Mouse (Mus musculus): Measurements from ENCODE around the gene Nyap1. TPM values are rescaled to one million over a fixed set of nuclear protein-coding genes. Genes with fewer than 3 reads are reported as not detected.

Gene Nyap1
- polyA plus RNA-seq, 1 experiment from 2014 or later, result 5.1 TPM

- H3K4me1 ChIP-seq, result peaks cover 13% of the 10 kb centered on the region
- 84% methylated on average over 3 of the region's 3 CpGs for WGBS
- DNase-seq (ENCODE audit: extremely low spot score, low spot score), result no peak
- H3K27ac ChIP-seq, result no peak overlapping the region
- no peaks in the 10 kb centered on the region for H3K36me3 ChIP-seq (replicated peaks)
- H3K9me3 ChIP-seq, result no peaks in the 10 kb centered on the region
- H3K27me3 ChIP-seq (ENCODE audit: poor library complexity, severe bottlenecking), result no peaks in the 10 kb centered on the region
- H3K4me3 ChIP-seq, result no peak overlapping the region
Measured at GRCm38 (mm10) chr5:137699080-137699479, 42.3 kb downstream of the Nyap1 start.

GRCm38 (mm10) chr5:137695930-137696329 is 45.5 kb downstream of the Nyap1 start:
- Histone ChIP-seq H3K27ac (no peak overlapping the region), H3K4me3 (no peak overlapping the region), H3K9me3 (no peaks in the 10 kb centered on the region), H3K27me3 (ENCODE audit: poor library complexity, severe bottlenecking) (no peaks in the 10 kb centered on the region; the same call in 1 of the 2 replicates), H3K36me3 (replicated peaks) (no peaks in the 10 kb centered on the region), H3K4me1 (peaks cover 13% of the 10 kb centered on the region)
- DNase-seq (ENCODE audit: extremely low spot score, low spot score), result no peak
- WGBS, result 89% methylated on average over 4 of the region's 4 CpGs

- Histone ChIP-seq H3K9me3 (no peaks in the 10 kb centered on the region), H3K4me1 (peaks cover 13% of the 10 kb centered on the region), H3K4me3 (no peak overlapping the region), H3K36me3 (replicated peaks) (no peaks in the 10 kb centered on the region), H3K27ac (no peak overlapping the region), H3K27me3 (ENCODE audit: poor library complexity, severe bottlenecking) (no peaks in the 10 kb centered on the region; the same call in 1 of the 2 replicates)
- WGBS, result 37% methylated on average over 3 of the region's 3 CpGs
- DNase-seq (ENCODE audit: extremely low spot score, low spot score), result no peak
Measured at GRCm38 (mm10) chr5:137694796-137695195, 46.6 kb downstream of the Nyap1 start.

GRCm38 (mm10) chr5:137691881-137692280 is 49.5 kb downstream of the Nyap1 start:
- H3K4me1 ChIP-seq, result peaks cover 13% of the 10 kb centered on the region
- WGBS, result 70% methylated on average over 1 of the region's 1 CpGs
- H3K27me3 ChIP-seq (ENCODE audit: poor library complexity, severe bottlenecking), result no peaks in the 10 kb centered on the region; the same call in 1 of the 2 replicates
- no peak overlapping the region for H3K27ac ChIP-seq
- no peak for DNase-seq (ENCODE audit: extremely low spot score, low spot score)
- H3K36me3 ChIP-seq (replicated peaks), result no peaks in the 10 kb centered on the region
- no peak overlapping the region for H3K4me3 ChIP-seq
- no peaks in the 10 kb centered on the region for H3K9me3 ChIP-seq

- H3K36me3 ChIP-seq (replicated peaks), result no peaks in the 10 kb centered on the region
- peaks cover 13% of the 10 kb centered on the region for H3K4me1 ChIP-seq
- no peak overlapping the region for H3K27ac ChIP-seq
- DNase-seq (ENCODE audit: extremely low spot score, low spot score), result no peak
- H3K4me3 ChIP-seq, result no peak overlapping the region
- no peaks in the 10 kb centered on the region for H3K9me3 ChIP-seq
- peaks cover 12% of the 10 kb centered on the region for H3K27me3 ChIP-seq (ENCODE audit: poor library complexity, severe bottlenecking)
- WGBS, result 72% methylated on average over 9 of the region's 9 CpGs
Measured at GRCm38 (mm10) chr5:137690531-137690930, 50.9 kb downstream of the Nyap1 start.

DNA sequence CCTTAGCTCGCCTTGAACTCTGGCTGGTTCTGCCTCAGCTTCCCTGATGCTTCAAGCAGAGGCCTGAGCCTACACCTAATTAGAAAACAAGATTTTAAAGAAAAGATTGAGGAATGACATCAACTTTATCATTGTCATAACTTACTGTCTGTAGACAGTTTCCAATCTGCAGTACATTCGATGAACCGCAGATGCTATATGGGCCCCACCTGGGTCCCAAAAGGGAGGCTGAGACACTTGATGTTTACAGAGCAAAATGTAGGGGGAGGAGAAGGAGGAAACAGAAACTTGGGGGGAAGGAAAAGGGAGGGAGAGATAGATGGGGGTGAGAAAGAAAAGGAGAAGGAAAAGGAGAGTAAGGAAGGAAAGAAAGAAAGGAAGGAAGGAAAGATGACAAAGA is 51.4 kb downstream of the Nyap1 start:
- H3K36me3 ChIP-seq (replicated peaks), result no peaks in the 10 kb centered on the region
- no peak overlapping the region for H3K27ac ChIP-seq
- DNase-seq (ENCODE audit: extremely low spot score, low spot score), result no peak
- 90% methylated on average over 3 of the region's 3 CpGs for WGBS
- no peaks in the 10 kb centered on the region for H3K9me3 ChIP-seq
- H3K4me1 ChIP-seq, result peaks cover 12% of the 10 kb centered on the region
- no peak overlapping the region for H3K4me3 ChIP-seq
- H3K27me3 ChIP-seq (ENCODE audit: poor library complexity, severe bottlenecking), result peaks cover 15% of the 10 kb centered on the region

- H3K27ac ChIP-seq, result peak overlapping the region; percentile 48; the same call in 1 of the 2 replicates
- no peaks in the 10 kb centered on the region for H3K9me3 ChIP-seq
- H3K36me3 ChIP-seq (replicated peaks), result peaks cover 12% of the 10 kb centered on the region
- no peak overlapping the region for H3K4me3 ChIP-seq
- no peak for DNase-seq (ENCODE audit: extremely low spot score, low spot score)
- 82% methylated on average over 6 of the region's 6 CpGs for WGBS
- peaks cover 15% of the 10 kb centered on the region for H3K27me3 ChIP-seq (ENCODE audit: poor library complexity, severe bottlenecking)
- H3K4me1 ChIP-seq, result peaks cover 34% of the 10 kb centered on the region
Measured at GRCm38 (mm10) chr5:137686127-137686790, 55.1 kb downstream of the Nyap1 start.

DNA sequence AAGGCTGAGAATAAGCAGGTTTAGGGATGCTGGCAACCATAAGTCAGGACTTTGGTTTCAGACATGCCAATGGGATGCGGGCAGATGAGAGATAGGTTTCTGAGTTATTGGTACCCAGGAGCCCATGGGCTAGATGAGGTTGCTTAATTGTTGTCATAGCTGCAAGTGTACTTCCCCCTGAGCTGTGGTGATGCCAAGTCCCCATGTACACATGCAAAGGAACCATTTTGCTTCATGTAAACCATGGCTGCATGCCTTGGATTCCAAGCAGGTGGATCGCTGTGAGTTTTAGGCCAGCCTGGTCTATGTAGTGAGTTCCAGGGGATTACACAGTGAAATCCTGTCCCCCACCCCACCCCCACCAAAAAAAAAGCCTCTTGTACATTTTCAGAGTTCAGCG is 55.8 kb downstream of the Nyap1 start:
- DNase-seq (ENCODE audit: extremely low spot score, low spot score), result no peak
- Histone ChIP-seq H3K4me3 (no peak overlapping the region), H3K27ac (peak overlapping the region; percentile 75; the same call in 1 of the 2 replicates), H3K4me1 (peaks cover 34% of the 10 kb centered on the region), H3K9me3 (no peaks in the 10 kb centered on the region), H3K27me3 (ENCODE audit: poor library complexity, severe bottlenecking) (peaks cover 15% of the 10 kb centered on the region), H3K36me3 (replicated peaks) (peaks cover 18% of the 10 kb centered on the region)
- 93% methylated on average over 3 of the region's 3 CpGs for WGBS

DNA sequence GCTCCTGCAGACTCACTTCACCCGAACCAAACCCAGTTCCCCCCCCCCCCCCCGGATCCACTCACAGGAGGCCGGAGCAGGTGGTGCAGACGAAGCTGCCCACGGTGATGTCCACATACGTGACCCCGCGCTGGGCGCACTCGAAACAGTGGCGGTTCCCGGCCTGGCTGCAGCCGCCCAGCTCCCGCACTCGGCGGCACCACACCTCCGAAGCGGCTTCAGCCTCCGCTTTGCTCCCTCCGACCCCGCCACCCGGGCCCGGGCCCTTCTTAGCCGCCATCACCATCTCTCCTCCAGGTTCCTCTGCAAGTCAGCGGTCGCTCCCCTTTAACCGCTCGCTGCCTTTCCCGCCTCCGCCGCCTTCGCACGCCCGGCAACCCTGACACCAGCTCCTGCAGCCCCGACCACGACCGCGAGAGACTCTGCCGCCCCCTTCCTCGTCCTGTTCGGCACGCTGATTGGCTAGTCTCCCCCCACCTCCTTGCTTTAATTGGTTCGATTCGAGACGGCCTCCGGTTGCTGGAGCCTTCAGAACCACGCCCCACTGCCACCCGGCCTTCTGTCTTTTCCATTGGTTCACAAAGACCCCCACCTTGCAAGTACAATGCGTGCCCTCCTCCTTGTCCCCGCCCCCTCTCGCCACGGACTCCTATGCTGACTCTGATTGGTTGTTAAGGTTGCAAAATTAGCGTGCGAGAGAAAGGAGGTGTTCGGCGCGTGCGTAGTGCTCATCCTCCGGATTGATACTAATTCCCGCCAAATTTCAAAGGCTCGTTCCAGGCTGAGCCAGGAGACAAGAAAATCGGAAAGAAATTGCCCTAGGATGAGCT is 56.9 kb downstream of the Nyap1 start, which contains the start of gene Agfg2:
Gene Agfg2, minus strand, starts transcription at position 433 of the 830 bp plus-strand sequence.
- peaks cover 15% of the 10 kb centered on the region for H3K27me3 ChIP-seq (ENCODE audit: poor library complexity, severe bottlenecking)
- peak; percentile 99 for DNase-seq (ENCODE audit: extremely low spot score, low spot score)
- H3K4me3 ChIP-seq, result peak within 1 kb of the TSS; percentile 82
- H3K36me3 ChIP-seq (replicated peaks), result peaks cover 28% of the 10 kb centered on the region
- H3K9me3 ChIP-seq, result no peaks in the 10 kb centered on the region
- H3K27ac ChIP-seq, result peak within 1 kb of the TSS; percentile 91
- peaks cover 34% of the 10 kb centered on the region for H3K4me1 ChIP-seq
- under 1% methylated on average over 62 of the region's 62 CpGs for WGBS

GRCm38 (mm10) chr5:137683388-137684293 is 57.8 kb downstream of the Nyap1 start:
- Histone ChIP-seq H3K27ac (peak overlapping the region; percentile 91), H3K4me1 (peaks cover 34% of the 10 kb centered on the region), H3K4me3 (peak overlapping the region; percentile 82), H3K9me3 (no peaks in the 10 kb centered on the region), H3K27me3 (ENCODE audit: poor library complexity, severe bottlenecking) (peaks cover 15% of the 10 kb centered on the region), H3K36me3 (replicated peaks) (peaks cover 35% of the 10 kb centered on the region)
- DNase-seq (ENCODE audit: extremely low spot score, low spot score), result no peak
- 19% methylated on average over 28 of the region's 28 CpGs for WGBS

GRCm38 (mm10) chr5:137682526-137682925 is 58.9 kb downstream of the Nyap1 start:
- no peaks in the 10 kb centered on the region for H3K9me3 ChIP-seq

More at GRCm38 (mm10) chr5:137682526-137682925, 58.9 kb downstream of the Nyap1 start:
- H3K4me1 ChIP-seq, result peaks cover 34% of the 10 kb centered on the region
- DNase-seq (ENCODE audit: extremely low spot score, low spot score), result no peak
- H3K36me3 ChIP-seq (replicated peaks), result peaks cover 46% of the 10 kb centered on the region
- peaks cover 15% of the 10 kb centered on the region for H3K27me3 ChIP-seq (ENCODE audit: poor library complexity, severe bottlenecking)
- WGBS, result 96% methylated on average over 6 of the region's 6 CpGs
- H3K4me3 ChIP-seq, result peak overlapping the region; percentile 82; the same call in 1 of the 2 replicates
- H3K27ac ChIP-seq, result no peak overlapping the region
